Mouse (Mus musculus) neural tube, embryonic 14.5 days (tissue): ENCODE results near the gene Nup188. TPM values are rescaled to one million over a fixed set of nuclear protein-coding genes. Genes with fewer than 3 reads are reported as not detected.

ENCODE experiments used
- ATAC-seq: fragments of 200-750 bp; cut with Nextera tagmentation; 2 replicates; pipeline ENCODE4 v1.8.0; 2017; ENCODE audit warnings: low read depth, mild to moderate bottlenecking, moderate TSS enrichment, moderate library complexity
- H3K27ac ChIP-seq: fragments of 300-500 bp; sonication (generic); 2 replicates; pipeline ENCODE4 v1.5.1; 2014; ENCODE audit warnings: low read depth, mild to moderate bottlenecking, control low read depth, low read length, moderate library complexity, mixed read lengths
- H3K27me3 ChIP-seq: fragments of 300-500 bp; sonication (generic); 2 replicates; pipeline ENCODE4 v1.6.1; 2014; ENCODE audit warnings: low read length; ENCODE audit not compliant: control insufficient read depth, insufficient read depth
- H3K36me3 ChIP-seq: fragments of 300-500 bp; sonication (generic); 2 replicates; pipeline ENCODE4 v1.6.1; 2014; ENCODE audit warnings: low read length, mixed read lengths; ENCODE audit not compliant: control insufficient read depth, insufficient read depth
- H3K4me1 ChIP-seq: fragments of 300-500 bp; sonication (generic); 2 replicates; pipeline ENCODE4 v1.6.1; 2014; ENCODE audit warnings: low read length; ENCODE audit not compliant: control insufficient read depth, insufficient read depth
- H3K4me2 ChIP-seq: fragments of 300-500 bp; sonication (generic); 2 replicates; pipeline ENCODE4 v1.6.1; 2014; ENCODE audit warnings: mild to moderate bottlenecking, low read depth, low read length, control low read depth
- H3K4me3 ChIP-seq: fragments of 300-500 bp; sonication (generic); 2 replicates; pipeline ENCODE4 v1.5.1; 2014; ENCODE audit warnings: low read depth, low read length, control low read depth, mixed read lengths
- H3K9ac ChIP-seq: fragments of 300-500 bp; sonication (generic); replicated peaks from 2 replicates; pipeline ENCODE4 v1.6.1; 2014; ENCODE audit warnings: low read depth, mild to moderate bottlenecking, control low read depth, low read length, mixed read lengths
- H3K9me3 ChIP-seq: fragments of 300-500 bp; sonication (generic); 2 replicates; pipeline ENCODE4 v1.6.1; 2016; ENCODE audit warnings: low read length; ENCODE audit not compliant: control insufficient read depth
- WGBS: fragments of 180-500 bp; shearing (Covaris S2); extraction: QIAGEN DNeasy Blood & Tissue Kit; methylation state at CpG from one replicate; pipeline ENCODE4 v1.1.7; 2014; 5-methylcytosine and 5-hydroxymethylcytosine counted together
- polyA plus RNA-seq: library from polyadenylated mRNA; unstranded; fragments of >200 nt; fragmentation: Nextera tagmentation; extraction: Ambion mirVana; gene quantifications from 2 replicates; pipeline ENCODE4 v1.2.1, GENCODE M21; 2014

Gene Nup188
- polyA plus RNA-seq, 1 experiment from 2014 or later = 25.3 TPM

DNA sequence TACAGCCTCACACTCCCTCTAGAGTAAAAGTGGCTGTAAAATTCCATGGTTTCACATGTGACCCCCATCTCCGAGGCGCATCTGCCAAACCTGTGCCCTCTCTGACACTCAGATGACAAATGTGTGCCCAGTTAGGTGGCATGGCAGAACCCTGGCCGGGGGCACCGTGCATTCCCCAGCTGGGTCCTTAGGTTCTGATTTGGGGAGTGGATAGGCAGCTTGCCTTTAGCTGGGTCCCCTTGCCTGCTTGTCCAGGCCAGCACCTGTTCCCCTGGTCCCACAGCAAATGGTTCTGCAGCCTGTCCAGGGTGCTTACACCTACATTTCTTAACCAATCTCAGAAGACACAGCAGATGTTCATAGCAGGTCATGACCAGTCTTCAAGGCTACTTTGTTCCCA is 42.8 kb upstream of the Nup188 start:
- WGBS = 83% methylated on average over 4 of the region's 4 CpGs

GRCm38 (mm10) chr2:30244595-30245178 is 41.5 kb upstream of the Nup188 start:
- Histone ChIP-seq H3K4me3 (no peak overlapping the region), H3K4me1 (0 out of 2 replicates have a peak, but pooled peaks cover 2% of the 10 kb centered on the region), H3K9ac (no peak overlapping the region), H3K36me3 (peaks cover 32% of the 10 kb centered on the region), H3K9me3 (no peaks in the 10 kb centered on the region), H3K27ac (no peak overlapping the region), H3K4me2 (no peak overlapping the region), H3K27me3 (no peaks in the 10 kb centered on the region)
- WGBS = 84% methylated on average over 7 of the region's 7 CpGs
- no peak for ATAC-seq

More for the DNA sequence above, 42.8 kb upstream of the Nup188 start:
- H3K4me3 ChIP-seq = no peak overlapping the region
- H3K27me3 ChIP-seq = no peaks in the 10 kb centered on the region
- H3K9ac ChIP-seq = no peak overlapping the region
- no peaks in the 10 kb centered on the region for H3K9me3 ChIP-seq
- no peak overlapping the region for H3K4me2 ChIP-seq
- no peak overlapping the region for H3K27ac ChIP-seq
- H3K36me3 ChIP-seq = peaks cover 24% of the 10 kb centered on the region
- ATAC-seq = no peak
- H3K4me1 ChIP-seq = peaks cover 12% of the 10 kb centered on the region

- Histone ChIP-seq H3K36me3 (peaks cover 21% of the 10 kb centered on the region), H3K4me3 (no peak overlapping the region), H3K27me3 (no peaks in the 10 kb centered on the region), H3K9me3 (no peaks in the 10 kb centered on the region), H3K4me2 (no peak overlapping the region), H3K9ac (no peak overlapping the region), H3K4me1 (no peaks in the 10 kb centered on the region), H3K27ac (no peak overlapping the region)
- 98% methylated on average over 5 of the region's 5 CpGs for WGBS
- no peak for ATAC-seq
These were observed 39.2 kb upstream of the Nup188 start for GRCm38 (mm10) chr2:30247036-30247435.

DNA sequence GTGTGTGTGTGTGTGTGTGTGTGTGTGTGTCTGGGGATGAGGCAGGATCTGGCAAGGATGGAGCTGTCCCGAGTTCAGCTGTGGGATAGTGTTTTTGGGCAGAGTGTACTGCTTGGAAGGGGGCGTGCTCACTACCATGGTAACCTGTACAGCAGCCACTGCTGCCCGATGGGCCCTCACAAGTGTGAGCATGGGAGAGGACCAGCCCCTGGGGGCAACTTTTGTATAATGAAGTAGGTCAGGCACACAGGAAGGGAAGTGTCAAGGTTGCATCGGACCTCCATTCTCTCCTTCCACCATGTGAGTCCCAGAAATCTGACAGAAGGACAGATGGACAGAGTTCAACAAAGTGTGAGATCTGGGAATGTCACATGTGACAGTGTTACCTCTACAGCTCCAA is 38.5 kb upstream of the Nup188 start:
- Histone ChIP-seq H3K4me1 (no peaks in the 10 kb centered on the region), H3K9me3 (no peaks in the 10 kb centered on the region), H3K4me3 (no peak overlapping the region), H3K27me3 (no peaks in the 10 kb centered on the region), H3K27ac (no peak overlapping the region), H3K9ac (no peak overlapping the region), H3K36me3 (peaks cover 21% of the 10 kb centered on the region), H3K4me2 (no peak overlapping the region)
- 68% methylated on average over 4 of the region's 4 CpGs for WGBS
- ATAC-seq = no peak

DNA sequence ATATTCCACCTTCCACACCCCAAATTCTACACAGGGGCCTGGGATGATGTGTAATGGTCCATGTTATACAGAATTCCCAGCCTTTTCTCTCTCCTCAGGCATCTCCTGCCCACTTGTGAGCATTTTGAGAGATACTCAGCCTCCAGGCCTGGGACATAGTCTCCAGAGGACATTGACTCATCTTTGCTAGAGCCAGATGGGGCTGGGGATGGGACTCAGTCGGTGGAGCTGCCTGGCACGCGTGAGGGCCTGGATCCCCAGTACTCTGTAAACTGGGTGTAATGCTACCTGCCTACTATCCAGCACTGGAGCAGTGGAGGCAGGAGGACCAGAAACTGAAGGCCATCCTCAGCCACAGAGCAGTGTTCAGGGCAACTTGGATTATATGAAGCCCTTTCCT is 37.0 kb upstream of the Nup188 start:
- Histone ChIP-seq H3K4me3 (no peak overlapping the region), H3K27me3 (no peaks in the 10 kb centered on the region), H3K9me3 (no peaks in the 10 kb centered on the region), H3K4me2 (no peak overlapping the region), H3K4me1 (no peaks in the 10 kb centered on the region), H3K27ac (no peak overlapping the region), H3K36me3 (peaks cover 14% of the 10 kb centered on the region; the same call in 1 of the 2 replicates), H3K9ac (no peak overlapping the region)
- no peak for ATAC-seq
- WGBS = 90% methylated on average over 3 of the region's 3 CpGs

GRCm38 (mm10) chr2:30250166-30251128 is 35.8 kb upstream of the Nup188 start:
- WGBS = 87% methylated on average over 10 of the region's 10 CpGs
- H3K4me1 ChIP-seq = no peaks in the 10 kb centered on the region
- peaks cover 20% of the 10 kb centered on the region for H3K36me3 ChIP-seq
- H3K4me3 ChIP-seq = no peak overlapping the region
- H3K9me3 ChIP-seq = no peaks in the 10 kb centered on the region
- ATAC-seq = no peak
- H3K27me3 ChIP-seq = no peaks in the 10 kb centered on the region
- H3K9ac ChIP-seq = no peak overlapping the region
- no peak overlapping the region for H3K4me2 ChIP-seq
- H3K27ac ChIP-seq = no peak overlapping the region

DNA sequence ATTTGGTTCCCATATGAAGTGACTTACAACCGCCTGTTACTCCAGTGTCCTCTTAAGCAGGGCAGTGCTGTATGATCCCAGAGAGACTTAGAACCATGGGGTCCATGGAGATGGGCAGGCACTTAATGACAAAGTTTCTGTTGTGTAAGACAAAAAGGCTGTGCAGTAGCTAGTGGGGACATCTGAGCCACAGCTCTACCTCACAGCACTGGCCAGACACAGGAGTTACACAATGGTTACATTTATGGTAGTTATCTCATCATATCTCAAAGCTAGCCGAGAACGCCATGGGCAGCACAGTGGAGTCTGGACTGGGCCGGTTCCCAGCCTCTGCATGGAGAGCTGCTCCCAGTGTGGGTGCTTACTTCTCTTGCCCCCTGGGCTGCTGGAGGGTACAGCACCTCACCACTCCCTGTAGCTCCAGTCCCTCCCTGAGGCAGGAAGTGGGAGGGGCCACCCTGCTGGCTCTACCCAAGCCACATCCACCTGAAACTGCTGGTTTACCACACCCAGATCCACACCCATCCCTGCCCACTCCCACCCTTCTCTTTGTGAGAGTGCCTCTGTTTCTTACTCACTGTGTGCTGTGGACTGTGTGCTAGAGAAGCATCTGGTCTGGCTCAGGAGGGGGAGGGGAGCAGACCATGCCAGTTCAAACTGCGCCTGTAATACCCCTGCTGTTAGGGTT is 34.6 kb upstream of the Nup188 start:
- Histone ChIP-seq H3K36me3 (peaks cover 31% of the 10 kb centered on the region), H3K9ac (no peak overlapping the region), H3K9me3 (no peaks in the 10 kb centered on the region), H3K4me2 (no peak overlapping the region), H3K27me3 (no peaks in the 10 kb centered on the region), H3K4me1 (no peaks in the 10 kb centered on the region), H3K4me3 (no peak overlapping the region), H3K27ac (no peak overlapping the region)
- WGBS = 72% methylated on average over 5 of the region's 5 CpGs
- no peak for ATAC-seq

GRCm38 (mm10) chr2:30252521-30252920 is 33.7 kb upstream of the Nup188 start:
- ATAC-seq = no peak
- Histone ChIP-seq H3K27ac (no peak overlapping the region), H3K4me1 (no peaks in the 10 kb centered on the region), H3K27me3 (no peaks in the 10 kb centered on the region), H3K4me3 (no peak overlapping the region), H3K36me3 (peaks cover 41% of the 10 kb centered on the region), H3K4me2 (no peak overlapping the region), H3K9me3 (no peaks in the 10 kb centered on the region), H3K9ac (no peak overlapping the region)
- 79% methylated on average over 3 of the region's 3 CpGs for WGBS

DNA sequence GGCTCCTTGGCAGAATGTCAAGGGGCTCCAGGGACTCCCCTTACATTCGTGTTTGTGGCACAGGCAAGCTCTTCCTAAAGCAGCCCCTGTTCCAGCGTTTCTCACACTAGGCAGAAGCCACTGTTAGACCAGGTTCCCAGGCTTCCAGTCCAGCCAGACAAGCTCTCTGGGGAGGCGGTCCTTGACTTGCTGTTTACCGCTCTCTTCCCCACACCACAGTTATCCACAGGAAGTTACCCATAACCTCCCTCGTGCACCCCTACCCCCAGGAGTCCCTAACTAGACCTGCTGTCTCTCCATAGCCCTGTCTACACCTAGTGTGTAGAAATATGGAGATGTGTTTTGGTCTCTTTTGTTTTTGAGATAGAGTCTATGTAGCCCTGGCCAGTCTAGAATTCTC is 32.4 kb upstream of the Nup188 start:
- no peak overlapping the region for H3K4me3 ChIP-seq
- WGBS = 77% methylated on average over 5 of the region's 5 CpGs
- H3K9me3 ChIP-seq = no peaks in the 10 kb centered on the region
- H3K4me1 ChIP-seq = no peaks in the 10 kb centered on the region
- H3K9ac ChIP-seq = no peak overlapping the region
- no peak overlapping the region for H3K27ac ChIP-seq
- H3K27me3 ChIP-seq = no peaks in the 10 kb centered on the region
- no peak overlapping the region for H3K4me2 ChIP-seq
- ATAC-seq = no peak
- H3K36me3 ChIP-seq = peaks cover 48% of the 10 kb centered on the region
